10 mouse cellular contexts compared by ENCODE assay signal in genomic region chr3:123780507-123780906, GRCm38 (mm10).
DNase-seq lines count a peak whose midpoint lies in the region; ATAC-seq and TF ChIP-seq lines count a peak whose summit lies in the region.
"Had no signal": no experiment of that assay in that cellular context is flagged by ENCODE, and none has a peak within 500 bp of the region (broad histone marks: within the 10 kb centered on the region; RNA-seq: fewer than 3 reads in every experiment).

No protein-coding gene starts in this region.

- TF ChIP-seq POLR2A in heart, adult 2 months (IDR thresholded peaks at IDR 0.05; ENCODE audit: insufficient read depth, low read depth, low read length), result no peak

- no peaks in the 10 kb centered on the region for H3K79me2 ChIP-seq in heart, adult 2 months (replicated peaks; ENCODE audit: control insufficient read depth, insufficient read depth, low read length)

- intact Hi-C loops in heart, adult 2 months (cut with DNase I), result no loop called here

- ATAC-seq in neural tube, embryonic 12.5 days (ENCODE audit: low FRiP score, low read depth), result peak; percentile 56; the same call in 1 of the 2 replicates
- ATAC-seq in heart, embryonic 12.5 days (ENCODE audit: insufficient number of reproducible peaks, low FRiP score), result no peak
- ATAC-seq: forebrain, embryonic 15.5 days had no signal

- DNase-seq in heart, adult 2 months, result no peak
- DNase-seq in heart, adult 9 months (ENCODE audit: low spot score in 2 of 2), result no peak
- no peak for DNase-seq in neural tube, embryonic 10.5 days (ENCODE audit: extremely low spot score, low spot score)
- peak; percentile 5 for DNase-seq in embryo, embryonic 9.5 days (ENCODE audit: extremely low spot score)
- no peak for DNase-seq in spleen, adult 18-20 months
- no peak for DNase-seq in layer of hippocampus, adult 8-10 months (ENCODE audit: low spot score in 2 of 2)

- no peak overlapping the region for H3K9ac ChIP-seq in heart, adult 2 months (ENCODE audit: low read depth, low read length)
- no peak overlapping the region for H3K9ac ChIP-seq in neural tube, embryonic 12.5 days
- no peak overlapping the region for H3K9ac ChIP-seq in heart, embryonic 12.5 days
- H3K9ac ChIP-seq: forebrain, embryonic 15.5 days had no signal

- H3K27ac ChIP-seq in heart, adult 2 months, result no peak overlapping the region
- no peak overlapping the region for H3K27ac ChIP-seq in neural tube, embryonic 12.5 days
- H3K27ac ChIP-seq in heart, embryonic 12.5 days (ENCODE audit: poor library complexity, severe bottlenecking), result no peak overlapping the region
- H3K27ac ChIP-seq: forebrain, embryonic 15.5 days had no signal

- H3K4me2 ChIP-seq in neural tube, embryonic 12.5 days (replicated peaks), result no peak overlapping the region
- no peak overlapping the region for H3K4me2 ChIP-seq in heart, embryonic 12.5 days
- H3K4me2 ChIP-seq: forebrain, embryonic 15.5 days had no signal

- H3K9me3 ChIP-seq in neural tube, embryonic 12.5 days, result no peaks in the 10 kb centered on the region
- H3K9me3 ChIP-seq in heart, embryonic 12.5 days (replicated peaks), result no peaks in the 10 kb centered on the region
- H3K9me3 ChIP-seq: forebrain, embryonic 15.5 days had no signal

- no peaks in the 10 kb centered on the region for H3K4me1 ChIP-seq in heart, adult 2 months (ENCODE audit: control insufficient read depth, insufficient read depth, low read length)
- no peaks in the 10 kb centered on the region for H3K4me1 ChIP-seq in neural tube, embryonic 12.5 days
- H3K4me1 ChIP-seq in heart, embryonic 12.5 days (replicated peaks), result no peaks in the 10 kb centered on the region
- H3K4me1 ChIP-seq: forebrain, embryonic 15.5 days had no signal

- H3K27me3 ChIP-seq in heart, adult 2 months (ENCODE audit: control insufficient read depth, insufficient read depth, low read length), result no peaks in the 10 kb centered on the region
- no peaks in the 10 kb centered on the region for H3K27me3 ChIP-seq in neural tube, embryonic 12.5 days (replicated peaks)
- no peaks in the 10 kb centered on the region for H3K27me3 ChIP-seq in heart, embryonic 12.5 days (replicated peaks)
- H3K27me3 ChIP-seq: forebrain, embryonic 15.5 days had no signal

- H3K4me3 ChIP-seq in heart, adult 2 months, result no peak overlapping the region
- no peak overlapping the region for H3K4me3 ChIP-seq in neural tube, embryonic 12.5 days
- no peak overlapping the region for H3K4me3 ChIP-seq in heart, embryonic 12.5 days
- H3K4me3 ChIP-seq: forebrain, embryonic 15.5 days; myocyte had no signal

- TF ChIP-seq EP300 in heart, adult 2 months (IDR thresholded peaks at IDR 0.05; ENCODE audit: insufficient read depth, low read depth, low read length), result no peak

- TF ChIP-seq CTCF in heart, adult 2 months (IDR thresholded peaks at IDR 0.05), result peak; percentile 45

- H3K36me3 ChIP-seq in heart, adult 2 months (ENCODE audit: control insufficient read depth, insufficient read depth, low read length), result no peaks in the 10 kb centered on the region
- H3K36me3 ChIP-seq in neural tube, embryonic 12.5 days, result no peaks in the 10 kb centered on the region
- no peaks in the 10 kb centered on the region for H3K36me3 ChIP-seq in heart, embryonic 12.5 days
- H3K36me3 ChIP-seq: forebrain, embryonic 15.5 days had no signal
